Mouse (Mus musculus) limb, embryonic 13.5 days (tissue): ENCODE measurements at regions not wholly inside any gene's neighbourhood (a gene's known extent, or its start where the extent isn't known, plus 50 kb on each side); places are given as distances from the start of the nearest gene placed in this dataset.

Source experiments
- ATAC-seq: fragments of 200-750 bp; cut with Nextera tagmentation; 2 replicates; pipeline ENCODE4 v1.8.0; 2017; ENCODE audit warnings: low read depth, moderate number of reproducible peaks, moderate TSS enrichment; ENCODE audit not compliant: low FRiP score
- H3K27ac ChIP-seq: fragments of 300-500 bp; sonication (generic); 2 replicates; pipeline ENCODE4 v1.5.1; 2015; ENCODE audit warnings: inconsistent platforms, mild to moderate bottlenecking, moderate library complexity
- H3K27me3 ChIP-seq: fragments of 300-500 bp; sonication (generic); 2 replicates; pipeline ENCODE4 v1.6.1; 2015; ENCODE audit warnings: mild to moderate bottlenecking, inconsistent platforms
- H3K36me3 ChIP-seq: fragments of 300-500 bp; sonication (generic); 2 replicates; pipeline ENCODE4 v1.6.1; 2015; ENCODE audit warnings: inconsistent platforms, mild to moderate bottlenecking, moderate library complexity
- H3K4me1 ChIP-seq: fragments of 300-500 bp; sonication (generic); 2 replicates; pipeline ENCODE4 v1.6.1; 2015; ENCODE audit warnings: inconsistent platforms
- H3K4me2 ChIP-seq: fragments of 300-500 bp; sonication (generic); replicated peaks from 2 replicates; pipeline ENCODE4 v1.6.1; 2015; ENCODE audit warnings: inconsistent platforms, mild to moderate bottlenecking, moderate library complexity
- H3K4me3 ChIP-seq: fragments of 300-500 bp; sonication (generic); 2 replicates; pipeline ENCODE4 v1.5.1; 2015; ENCODE audit warnings: moderate library complexity, mild to moderate bottlenecking, inconsistent platforms
- H3K9ac ChIP-seq: fragments of 300-500 bp; sonication (generic); 2 replicates; pipeline ENCODE4 v1.6.1; 2015; ENCODE audit warnings: mild to moderate bottlenecking, inconsistent platforms
- H3K9me3 ChIP-seq: fragments of 300-500 bp; sonication (generic); 2 replicates; pipeline ENCODE4 v1.6.1; 2016; ENCODE audit warnings: inconsistent platforms
- WGBS: fragments of 180-500 bp; shearing (Covaris S2); methylation state at CpG from one replicate; pipeline ENCODE4 v1.1.7; 2015; 5-methylcytosine and 5-hydroxymethylcytosine counted together

DNA sequence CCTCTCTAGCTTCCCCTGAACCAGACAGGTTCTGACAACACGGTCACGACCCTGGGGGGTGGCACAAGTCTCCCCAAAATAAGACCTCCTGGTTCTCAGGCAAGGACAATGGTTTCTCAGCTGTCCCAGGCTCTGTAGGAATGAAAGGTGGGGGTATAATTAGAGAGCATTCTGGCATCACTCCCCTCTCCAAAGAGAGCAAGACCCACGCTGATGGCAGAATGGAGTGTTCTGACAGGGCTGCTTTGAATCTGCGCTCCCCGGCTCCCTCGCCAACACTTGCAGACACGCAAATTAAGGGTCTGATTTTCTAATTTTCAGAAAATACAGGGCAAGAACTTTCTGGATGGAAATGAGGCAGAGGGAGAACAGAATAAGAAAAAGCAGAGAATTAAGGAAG is 181.2 kb upstream of the Kazn start:
- Histone ChIP-seq H3K9me3 (no peaks in the 10 kb centered on the region), H3K27ac (no peak overlapping the region), H3K4me3 (no peak overlapping the region), H3K9ac (no peak overlapping the region), H3K36me3 (no peaks in the 10 kb centered on the region), H3K4me2 (no peak overlapping the region), H3K4me1 (no peaks in the 10 kb centered on the region), H3K27me3 (no peaks in the 10 kb centered on the region)
- no peak for ATAC-seq
- WGBS = 86% methylated on average over 7 of the region's 7 CpGs

DNA sequence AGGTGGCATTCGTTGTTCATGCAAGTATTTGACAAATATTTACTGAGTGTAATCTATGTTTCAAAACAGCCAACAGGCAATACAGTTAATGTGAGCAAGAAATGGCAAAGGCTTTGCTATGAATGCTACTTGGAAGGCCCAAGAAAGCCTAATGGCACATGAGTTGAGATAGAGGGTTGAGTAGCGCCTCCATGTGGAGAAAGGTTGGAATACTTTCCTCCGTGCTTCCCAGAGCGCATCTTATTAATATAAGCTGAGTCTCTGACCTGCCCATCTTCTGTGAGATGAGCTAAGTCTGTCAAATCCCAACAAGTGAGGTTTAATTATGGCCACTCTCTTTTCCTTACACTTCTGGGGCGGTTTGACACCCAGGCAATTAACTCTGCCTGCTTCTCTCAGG is 175.7 kb upstream of the Kazn start:
- Histone ChIP-seq H3K36me3 (no peaks in the 10 kb centered on the region), H3K9me3 (no peaks in the 10 kb centered on the region), H3K27me3 (no peaks in the 10 kb centered on the region), H3K9ac (no peak overlapping the region), H3K4me2 (no peak overlapping the region), H3K4me3 (no peak overlapping the region), H3K27ac (no peak overlapping the region), H3K4me1 (peaks cover 15% of the 10 kb centered on the region)
- WGBS = 77% methylated on average over 5 of the region's 5 CpGs
- ATAC-seq = no peak

DNA sequence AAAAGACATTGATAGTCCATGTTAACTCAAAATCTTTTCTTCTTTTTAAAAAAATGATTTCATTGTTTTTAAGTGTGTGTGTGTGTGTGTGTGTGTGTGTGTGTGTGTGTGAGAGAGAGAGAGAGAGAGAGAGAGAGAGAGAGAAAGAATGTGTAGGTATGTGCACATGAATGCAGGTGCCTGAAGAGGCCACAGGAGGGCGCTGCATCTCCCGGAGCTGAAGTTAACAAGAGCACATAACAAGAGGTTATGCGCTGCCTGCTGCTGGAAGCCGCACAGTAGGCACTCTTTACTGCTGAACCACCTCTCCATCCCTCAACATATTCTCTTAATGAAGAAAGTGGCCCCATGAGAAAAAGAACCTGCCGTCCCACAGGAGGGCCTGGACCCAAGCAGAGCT is 172.6 kb upstream of the Kazn start:
- ATAC-seq = no peak

DNA sequence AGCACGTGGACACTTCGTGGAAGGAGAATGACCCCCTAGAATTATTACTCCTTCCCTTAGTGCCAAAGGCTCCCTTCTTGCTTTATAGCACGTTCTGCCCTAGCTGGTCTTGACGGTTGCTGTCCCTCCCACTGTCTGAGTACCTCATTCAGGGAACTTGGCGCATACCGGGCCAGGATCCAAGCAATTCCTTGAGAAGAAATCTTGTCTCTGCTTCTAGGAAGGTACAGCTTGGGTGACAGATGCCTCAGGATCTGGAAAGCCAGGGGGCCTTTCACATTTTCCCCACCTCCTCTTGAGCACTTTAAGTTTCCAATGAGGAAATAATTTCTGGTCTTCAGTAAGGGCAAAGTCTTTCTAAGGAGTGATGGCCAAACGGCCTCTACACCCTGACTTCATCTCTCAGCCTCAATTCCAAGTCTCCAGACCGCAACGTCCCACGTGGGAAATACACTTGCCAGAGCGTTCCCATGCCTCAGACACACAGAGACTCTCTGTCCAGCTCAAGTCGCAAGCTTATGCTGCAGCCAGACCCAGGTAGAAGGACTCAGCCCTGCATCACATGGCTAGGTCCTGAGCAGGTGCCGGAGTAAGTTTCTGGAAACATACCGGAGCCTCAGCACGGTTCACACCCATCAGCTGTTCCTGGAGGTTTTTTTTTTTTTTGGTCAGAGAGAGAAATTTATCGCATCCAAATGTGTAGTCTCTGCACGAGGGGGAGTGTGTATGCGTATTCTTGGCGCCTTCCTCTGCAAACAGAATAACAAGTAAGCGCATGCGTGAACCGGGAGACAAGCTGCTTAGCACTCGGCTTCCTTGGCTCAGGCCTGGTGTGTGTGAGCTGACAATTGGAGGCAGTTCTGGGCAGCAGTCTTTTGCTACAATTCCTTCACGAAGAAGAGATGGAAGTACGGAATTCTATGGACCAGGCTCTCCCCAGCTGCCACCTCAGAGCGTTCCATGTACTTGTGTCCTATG is 171.7 kb upstream of the Kazn start:
- Histone ChIP-seq H3K9me3 (no peaks in the 10 kb centered on the region), H3K4me2 (no peak overlapping the region), H3K27ac (no peak overlapping the region; the same call in 1 of the 2 replicates), H3K27me3 (no peaks in the 10 kb centered on the region), H3K4me1 (peaks cover 18% of the 10 kb centered on the region), H3K36me3 (no peaks in the 10 kb centered on the region), H3K9ac (no peak overlapping the region), H3K4me3 (no peak overlapping the region)
- ATAC-seq = no peak
- WGBS = 72% methylated on average over 26 of the region's 26 CpGs

More for the DNA sequence above, 172.6 kb upstream of the Kazn start:
- H3K9ac ChIP-seq = no peak overlapping the region
- H3K27me3 ChIP-seq = no peaks in the 10 kb centered on the region
- 86% methylated on average over 5 of the region's 5 CpGs for WGBS
- no peaks in the 10 kb centered on the region for H3K9me3 ChIP-seq
- peaks cover 18% of the 10 kb centered on the region for H3K4me1 ChIP-seq
- H3K36me3 ChIP-seq = no peaks in the 10 kb centered on the region
- no peak overlapping the region for H3K4me3 ChIP-seq
- no peak overlapping the region for H3K27ac ChIP-seq
- H3K4me2 ChIP-seq = no peak overlapping the region

DNA sequence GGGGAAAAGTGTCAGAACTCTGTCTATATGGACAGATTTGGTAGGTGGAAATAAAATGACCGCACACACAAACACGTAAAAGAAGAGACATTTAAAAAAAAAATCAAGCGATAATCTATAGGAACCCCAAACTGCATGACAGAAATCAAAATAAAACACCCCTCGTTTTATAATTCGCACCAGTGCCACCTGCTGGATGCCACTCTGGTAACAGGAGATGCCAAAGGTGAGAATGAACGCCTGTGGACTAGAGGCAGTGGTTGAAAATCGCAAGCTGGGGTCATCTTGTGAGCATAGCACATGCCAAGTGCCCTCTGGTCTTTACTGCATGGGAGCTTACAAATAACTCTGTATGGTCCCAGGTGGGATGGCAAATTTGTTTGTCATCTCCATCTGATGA is 158.7 kb upstream of the Kazn start:
- Histone ChIP-seq H3K9me3 (peaks cover 5% of the 10 kb centered on the region; the same call in 1 of the 2 replicates), H3K4me2 (no peak overlapping the region), H3K4me3 (no peak overlapping the region), H3K9ac (no peak overlapping the region), H3K27ac (no peak overlapping the region), H3K4me1 (0 out of 2 replicates have a peak, but pooled peaks cover 4% of the 10 kb centered on the region), H3K27me3 (no peaks in the 10 kb centered on the region), H3K36me3 (peaks cover 4% of the 10 kb centered on the region; the same call in 1 of the 2 replicates)
- WGBS = 76% methylated on average over 7 of the region's 7 CpGs
- no peak for ATAC-seq

DNA sequence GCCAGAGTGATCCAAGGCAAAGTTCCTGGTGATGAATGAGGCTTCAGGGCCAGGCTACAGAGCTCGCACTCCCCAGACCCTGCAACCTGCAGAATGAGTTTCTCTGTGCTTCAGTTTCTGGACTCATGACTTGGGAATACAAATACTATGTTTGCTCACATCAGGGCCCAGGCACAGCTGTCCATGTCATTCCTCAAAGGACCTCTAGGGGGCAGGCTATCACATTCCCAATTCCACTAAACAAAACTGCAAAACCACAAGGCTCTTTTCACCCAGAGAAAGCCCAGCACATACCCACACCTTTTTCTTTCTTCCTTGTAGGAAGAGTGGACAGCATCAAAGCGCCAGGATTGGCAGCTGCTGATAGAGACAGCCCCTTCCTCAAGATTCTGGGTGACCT is 153.7 kb upstream of the Kazn start:
- WGBS = 67% methylated on average over 2 of the region's 2 CpGs
- Histone ChIP-seq H3K4me1 (0 out of 2 replicates have a peak, but pooled peaks cover 4% of the 10 kb centered on the region), H3K27me3 (no peaks in the 10 kb centered on the region), H3K9me3 (peaks cover 5% of the 10 kb centered on the region; the same call in 1 of the 2 replicates), H3K36me3 (peaks cover 4% of the 10 kb centered on the region; the same call in 1 of the 2 replicates), H3K4me2 (no peak overlapping the region), H3K27ac (no peak overlapping the region), H3K4me3 (no peak overlapping the region), H3K9ac (no peak overlapping the region)
- no peak for ATAC-seq

DNA sequence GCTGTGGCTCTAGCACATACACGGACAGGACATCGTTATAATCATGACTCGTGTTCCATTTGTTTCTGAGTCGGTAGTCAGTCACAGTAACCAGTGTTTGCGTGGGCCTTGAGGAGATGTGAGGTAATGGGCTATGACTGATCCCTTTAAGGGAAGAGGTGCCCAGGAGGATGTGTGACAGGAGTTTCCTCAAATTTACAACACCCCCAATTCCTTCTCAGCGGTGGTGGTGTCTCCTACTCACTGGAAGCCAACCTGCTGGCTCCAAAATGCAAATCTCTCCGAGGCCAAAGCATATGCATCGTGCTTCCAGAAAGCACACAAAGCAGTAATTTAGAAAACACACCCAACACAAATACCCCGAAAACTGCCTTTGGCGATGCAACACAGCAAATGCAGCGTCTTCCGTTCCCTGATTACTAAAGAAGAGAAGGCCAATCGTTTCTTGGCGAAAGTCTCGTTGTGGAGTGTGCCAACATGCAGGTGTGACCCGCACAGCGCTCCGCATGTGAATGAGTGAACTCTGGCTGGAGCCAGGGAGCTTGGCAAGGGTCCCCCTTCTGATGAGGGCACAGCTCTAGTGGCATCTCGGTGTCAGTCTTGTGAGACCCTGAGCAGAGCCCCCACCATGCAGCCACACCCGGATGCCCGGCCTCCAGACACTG is 151.5 kb upstream of the Kazn start:
- Histone ChIP-seq H3K36me3 (peaks cover 4% of the 10 kb centered on the region; the same call in 1 of the 2 replicates), H3K4me2 (no peak overlapping the region), H3K4me3 (no peak overlapping the region), H3K9me3 (peaks cover 5% of the 10 kb centered on the region; the same call in 1 of the 2 replicates), H3K27me3 (no peaks in the 10 kb centered on the region), H3K9ac (no peak overlapping the region), H3K27ac (no peak overlapping the region), H3K4me1 (0 out of 2 replicates have a peak, but pooled peaks cover 4% of the 10 kb centered on the region)
- 83% methylated on average over 21 of the region's 21 CpGs for WGBS
- no peak for ATAC-seq

DNA sequence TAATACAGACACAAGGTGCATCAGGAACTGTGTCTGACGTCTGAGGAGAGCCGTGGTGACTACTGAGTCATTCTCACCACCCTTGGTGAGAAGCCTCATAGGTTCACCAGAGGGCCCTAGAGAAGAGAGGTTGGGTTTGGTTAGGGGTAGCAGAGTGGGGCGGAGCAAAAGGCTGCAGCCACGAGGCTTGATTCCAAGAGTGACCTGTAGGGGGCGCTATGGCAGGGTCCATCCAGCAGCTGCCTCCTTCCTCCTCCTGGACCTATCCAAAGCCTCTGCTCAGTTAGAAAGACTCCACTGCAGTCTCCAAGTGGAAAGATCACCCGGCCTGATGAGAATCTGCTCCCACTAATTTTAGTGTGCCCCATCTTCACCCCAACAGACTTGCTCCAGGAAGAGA is 149.3 kb upstream of the Kazn start:
- H3K27ac ChIP-seq = no peak overlapping the region
- H3K36me3 ChIP-seq = no peaks in the 10 kb centered on the region
- H3K27me3 ChIP-seq = no peaks in the 10 kb centered on the region
- H3K4me2 ChIP-seq = no peak overlapping the region
- H3K4me1 ChIP-seq = 0 out of 2 replicates have a peak, but pooled peaks cover 4% of the 10 kb centered on the region
- no peak for ATAC-seq
- H3K4me3 ChIP-seq = no peak overlapping the region
- H3K9me3 ChIP-seq = no peaks in the 10 kb centered on the region
- WGBS = 78% methylated on average over 6 of the region's 6 CpGs
- H3K9ac ChIP-seq = no peak overlapping the region

DNA sequence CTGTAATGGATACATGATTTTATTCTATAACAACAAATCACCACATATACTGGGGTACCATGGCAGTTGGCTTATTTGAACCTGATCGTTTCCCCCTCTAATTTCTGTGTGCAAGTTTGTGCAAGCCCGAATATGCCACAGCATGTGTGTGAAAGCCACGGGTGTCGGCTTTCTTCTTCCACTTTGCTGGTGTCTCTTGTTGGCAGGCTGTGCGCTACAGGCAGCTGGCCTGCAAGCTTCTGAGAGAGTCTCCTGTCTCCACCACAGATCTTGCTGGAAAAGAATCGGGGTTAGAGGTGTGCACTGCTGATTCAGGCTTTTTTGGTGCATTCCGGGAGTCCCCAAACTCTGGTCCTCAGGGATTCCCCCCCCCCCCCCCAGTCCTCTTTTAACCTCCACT is 142.0 kb upstream of the Kazn start:
- Histone ChIP-seq H3K9ac (no peak overlapping the region), H3K4me3 (no peak overlapping the region), H3K27ac (no peak overlapping the region), H3K4me2 (no peak overlapping the region), H3K36me3 (no peaks in the 10 kb centered on the region), H3K9me3 (no peaks in the 10 kb centered on the region), H3K4me1 (peaks cover 7% of the 10 kb centered on the region), H3K27me3 (no peaks in the 10 kb centered on the region)
- ATAC-seq = no peak
- WGBS = 66% methylated on average over 7 of the region's 7 CpGs

DNA sequence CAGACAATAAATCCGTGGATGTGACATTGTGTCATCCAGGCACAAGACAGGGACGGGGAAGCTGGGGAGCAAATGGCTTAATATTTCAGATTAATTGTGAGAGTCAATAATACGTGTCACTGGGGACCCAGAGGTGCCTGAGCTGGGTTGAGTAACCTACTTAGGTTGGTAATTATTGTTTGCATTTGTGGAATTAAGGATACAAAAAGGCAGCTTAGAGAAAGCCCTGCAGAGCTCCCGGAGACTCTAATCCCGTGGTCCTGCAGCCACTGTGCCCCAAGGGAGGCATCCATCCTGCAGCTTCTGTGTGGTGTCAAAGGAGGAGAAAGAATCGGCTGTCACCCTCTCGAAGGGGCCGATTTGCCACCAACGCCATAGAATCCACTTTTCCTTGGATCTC is 139.3 kb upstream of the Kazn start:
- peaks cover 9% of the 10 kb centered on the region for H3K4me1 ChIP-seq
- H3K4me3 ChIP-seq = no peak overlapping the region
- H3K27ac ChIP-seq = no peak overlapping the region
- H3K9ac ChIP-seq = no peak overlapping the region
- no peaks in the 10 kb centered on the region for H3K9me3 ChIP-seq
- H3K4me2 ChIP-seq = no peak overlapping the region
- no peaks in the 10 kb centered on the region for H3K36me3 ChIP-seq
- ATAC-seq = no peak
- WGBS = 48% methylated on average over 9 of the region's 9 CpGs
- H3K27me3 ChIP-seq = no peaks in the 10 kb centered on the region

DNA sequence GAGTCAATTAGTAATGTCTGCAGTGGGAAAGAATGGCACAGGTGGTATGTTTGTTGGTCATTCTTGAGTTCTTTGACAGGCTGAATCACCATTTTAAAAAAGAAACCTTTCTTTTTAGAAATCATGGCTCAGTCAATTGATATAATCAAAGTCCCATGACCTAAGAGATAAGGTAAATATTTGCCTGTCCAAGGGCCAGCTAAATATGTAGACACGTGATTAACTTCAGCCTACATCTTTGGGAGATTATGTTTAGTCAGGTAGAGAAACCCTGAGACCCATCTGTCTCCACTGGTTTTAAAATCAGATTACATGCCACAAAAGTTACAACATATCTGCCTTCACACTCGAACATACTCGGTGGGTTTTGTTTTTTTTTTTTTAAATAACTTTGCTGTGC is 128.6 kb upstream of the Kazn start:
- H3K4me2 ChIP-seq = no peak overlapping the region
- H3K4me3 ChIP-seq = no peak overlapping the region
- WGBS = 84% methylated on average over 3 of the region's 3 CpGs
- H3K27ac ChIP-seq = no peak overlapping the region
- no peak for ATAC-seq
- H3K27me3 ChIP-seq = no peaks in the 10 kb centered on the region
- H3K36me3 ChIP-seq = no peaks in the 10 kb centered on the region; the same call in 1 of the 2 replicates
- H3K4me1 ChIP-seq = no peaks in the 10 kb centered on the region
- no peak overlapping the region for H3K9ac ChIP-seq
- H3K9me3 ChIP-seq = peaks cover 13% of the 10 kb centered on the region; the same call in 1 of the 2 replicates

DNA sequence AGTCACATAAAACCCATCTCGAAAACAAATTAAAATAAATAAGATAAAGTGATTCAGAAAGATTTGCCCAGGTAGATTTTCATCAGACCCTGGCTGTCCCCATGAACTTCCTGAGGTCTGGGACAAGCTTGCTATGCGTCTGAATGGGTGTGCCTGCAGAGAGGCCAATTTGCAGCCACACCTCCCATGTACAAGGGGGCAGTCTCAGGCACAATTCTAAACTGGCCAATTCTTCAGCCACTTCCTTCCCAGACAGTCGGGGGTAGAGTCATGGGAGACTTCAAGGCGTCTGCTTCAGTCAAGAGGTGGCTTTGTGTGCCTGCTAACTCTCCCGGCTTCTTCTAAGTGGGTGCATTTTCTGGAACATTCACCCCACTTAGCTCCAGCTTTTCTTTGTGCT is 122.9 kb upstream of the Kazn start:
- H3K36me3 ChIP-seq = no peaks in the 10 kb centered on the region
- no peak overlapping the region for H3K4me3 ChIP-seq
- H3K4me1 ChIP-seq = peaks cover 10% of the 10 kb centered on the region
- no peaks in the 10 kb centered on the region for H3K27me3 ChIP-seq
- H3K9me3 ChIP-seq = peaks cover 10% of the 10 kb centered on the region; the same call in 1 of the 2 replicates
- no peak overlapping the region for H3K27ac ChIP-seq
- no peak overlapping the region for H3K4me2 ChIP-seq
- ATAC-seq = no peak
- 40% methylated on average over 5 of the region's 5 CpGs for WGBS
- no peak overlapping the region for H3K9ac ChIP-seq
